24 mouse cellular contexts compared by ENCODE assay signal in the genomic region with DNA sequence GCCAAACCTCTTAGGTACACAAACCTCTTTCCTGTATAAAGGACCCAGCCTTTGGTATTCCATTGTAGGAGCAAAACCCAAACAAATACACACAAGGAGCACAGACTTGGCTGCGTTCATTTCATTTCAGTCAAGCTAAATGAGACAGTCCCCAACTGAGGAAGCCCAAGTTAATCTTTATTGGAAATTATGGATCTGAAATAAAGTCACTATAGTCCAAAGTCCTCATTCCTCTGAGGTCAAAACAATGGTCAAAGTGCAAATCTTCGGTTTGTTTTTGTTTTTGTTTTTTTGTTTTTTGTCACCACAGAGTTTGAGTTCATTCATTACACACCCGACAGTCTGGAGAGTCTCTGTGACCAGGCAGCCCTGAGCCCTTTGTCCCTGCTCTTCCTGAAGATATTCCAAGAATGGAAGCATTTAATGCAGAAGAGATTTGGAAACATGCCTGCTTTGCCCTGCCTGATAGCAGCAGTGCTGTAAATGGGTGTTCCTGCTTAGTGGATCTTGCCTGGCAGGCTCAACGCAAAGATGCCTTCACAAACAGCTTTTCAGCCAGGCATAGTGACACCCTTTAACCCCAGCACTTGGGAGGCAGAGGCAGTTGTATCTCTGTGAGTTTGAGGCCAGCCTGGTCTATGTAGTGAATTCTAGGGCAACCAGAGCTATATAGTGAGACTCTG. TPM values are rescaled to one million over a fixed set of nuclear protein-coding genes. Genes with fewer than 3 reads are reported as not detected.
DNase-seq lines count a peak whose midpoint lies in the region; ATAC-seq and TF ChIP-seq lines count a peak whose summit lies in the region.
"Had no signal": no experiment of that assay in that cellular context is flagged by ENCODE, and none has a peak within 500 bp of the region (broad histone marks: within the 10 kb centered on the region; RNA-seq: fewer than 3 reads in every experiment).

No protein-coding gene starts in this region.

- H3K4me1 ChIP-seq in heart, adult 2 months (ENCODE audit: control insufficient read depth, insufficient read depth, low read length), result peaks cover 12% of the 10 kb centered on the region
- peaks cover 16% of the 10 kb centered on the region for H3K4me1 ChIP-seq in heart, embryonic 11.5 days (ENCODE audit: control insufficient read depth, insufficient read depth, low read length)
- H3K4me1 ChIP-seq in kidney, adult 2 months (ENCODE audit: control insufficient read depth, insufficient read depth, low read length), result peaks cover 5% of the 10 kb centered on the region; the same call in 1 of the 2 replicates
- no peaks in the 10 kb centered on the region for H3K4me1 ChIP-seq in kidney, embryonic 16.5 days (ENCODE audit: insufficient read depth, low read length)
- H3K4me1 ChIP-seq in heart, embryonic 15.5 days (replicated peaks), result peaks cover 25% of the 10 kb centered on the region
- no peaks in the 10 kb centered on the region for H3K4me1 ChIP-seq in forebrain, embryonic 14.5 days (ENCODE audit: control insufficient read depth, insufficient read depth, low read length)
- H3K4me1 ChIP-seq: forebrain, embryonic 12.5 days; intestine, embryonic 15.5 days; neural tube, embryonic 12.5 days had no signal

- no peak overlapping the region for H3K4me3 ChIP-seq in heart, adult 2 months
- no peak overlapping the region for H3K4me3 ChIP-seq in heart, embryonic 11.5 days (ENCODE audit: low read depth, low read length)
- H3K4me3 ChIP-seq in kidney, adult 2 months (ENCODE audit: insufficient read depth, low read depth, low read length), result no peak overlapping the region
- H3K4me3 ChIP-seq in kidney, embryonic 16.5 days (ENCODE audit: low read length), result no peak overlapping the region
- H3K4me3 ChIP-seq in heart, embryonic 15.5 days, result no peak overlapping the region
- H3K4me3 ChIP-seq in forebrain, embryonic 14.5 days (ENCODE audit: low read depth, low read length), result no peak overlapping the region
- H3K4me3 ChIP-seq: forebrain, embryonic 12.5 days; intestine, embryonic 15.5 days; neural tube, embryonic 12.5 days had no signal

- TF ChIP-seq POLR2A in heart, adult 2 months (IDR thresholded peaks at IDR 0.05; ENCODE audit: insufficient read depth, low read depth, low read length), result no peak
- no peak for TF ChIP-seq POLR2A in kidney, adult 2 months (IDR thresholded peaks at IDR 0.05; ENCODE audit: low read depth, low read length)

- no peaks in the 10 kb centered on the region for H3K79me2 ChIP-seq in heart, adult 2 months (replicated peaks; ENCODE audit: control insufficient read depth, insufficient read depth, low read length)

- H3K4me2 ChIP-seq in heart, embryonic 11.5 days, result no peak overlapping the region
- H3K4me2 ChIP-seq in kidney, embryonic 16.5 days (replicated peaks; ENCODE audit: low read depth, low read length), result no peak overlapping the region
- H3K4me2 ChIP-seq in heart, embryonic 15.5 days, result no peak overlapping the region
- H3K4me2 ChIP-seq in forebrain, embryonic 14.5 days (ENCODE audit: low read length), result no peak overlapping the region
- H3K4me2 ChIP-seq: forebrain, embryonic 12.5 days; hindbrain, embryonic 14.5 days; intestine, embryonic 15.5 days; midbrain, embryonic 11.5 days; neural tube, embryonic 12.5 days had no signal

- intact Hi-C loops in heart, adult 2 months (cut with DNase I), result loop anchor here (2.0 kb wide), 2 partner anchors 45 to 153 kb away; no protein-coding TSS in a partner anchor

- TF ChIP-seq EP300 in heart, adult 2 months (IDR thresholded peaks at IDR 0.05; ENCODE audit: insufficient read depth, low read depth, low read length), result no peak

- peaks cover 2% of the 10 kb centered on the region for H3K36me3 ChIP-seq in heart, adult 2 months (ENCODE audit: control insufficient read depth, insufficient read depth, low read length)
- H3K36me3 ChIP-seq in heart, embryonic 11.5 days (ENCODE audit: control insufficient read depth, insufficient read depth, low read length), result no peaks in the 10 kb centered on the region
- no peaks in the 10 kb centered on the region for H3K36me3 ChIP-seq in kidney, adult 2 months (ENCODE audit: control insufficient read depth, insufficient read depth, low read length)
- H3K36me3 ChIP-seq in kidney, embryonic 16.5 days (ENCODE audit: insufficient read depth, low read length), result no peaks in the 10 kb centered on the region
- H3K36me3 ChIP-seq in heart, embryonic 15.5 days, result no peaks in the 10 kb centered on the region
- H3K36me3 ChIP-seq in forebrain, embryonic 14.5 days (ENCODE audit: control insufficient read depth, insufficient read depth, low read length), result no peaks in the 10 kb centered on the region
- H3K36me3 ChIP-seq: forebrain, embryonic 12.5 days; intestine, embryonic 15.5 days; neural tube, embryonic 12.5 days had no signal

- ATAC-seq in heart, embryonic 11.5 days (replicated peaks; ENCODE audit: insufficient number of reproducible peaks, low FRiP score, low TSS enrichment), result no peak
- no peak for ATAC-seq in kidney, embryonic 16.5 days (ENCODE audit: low FRiP score, low TSS enrichment)
- ATAC-seq in heart, embryonic 15.5 days (replicated peaks; ENCODE audit: insufficient number of reproducible peaks, insufficient read depth, low FRiP score, low read depth), result no peak
- ATAC-seq in forebrain, embryonic 14.5 days, result no peak
- ATAC-seq: intestine, embryonic 15.5 days had no signal

- H3K9me3 ChIP-seq in heart, embryonic 11.5 days (replicated peaks; ENCODE audit: control insufficient read depth, low read length), result no peaks in the 10 kb centered on the region
- no peaks in the 10 kb centered on the region for H3K9me3 ChIP-seq in kidney, embryonic 16.5 days (ENCODE audit: low read length)
- no peaks in the 10 kb centered on the region for H3K9me3 ChIP-seq in heart, embryonic 15.5 days (replicated peaks)
- H3K9me3 ChIP-seq in forebrain, embryonic 14.5 days (replicated peaks; ENCODE audit: control insufficient read depth, low read length), result no peaks in the 10 kb centered on the region
- H3K9me3 ChIP-seq: forebrain, embryonic 12.5 days; intestine, embryonic 15.5 days; neural tube, embryonic 12.5 days had no signal

- peak in 1 of 2 experiments; percentile 22 for DNase-seq in heart, adult 2 months
- peak; percentile 79 for DNase-seq in kidney, adult 2 months
- DNase-seq in kidney, postnatal 10 days, result peak; percentile 17
- no peak for DNase-seq in forebrain, embryonic 14.5 days (ENCODE audit: low spot score)
- no peak for DNase-seq in ovary, postnatal 36 days (ENCODE audit: low spot score)
- DNase-seq: B cell, adult 2 months; cerebellum, adult 9-10 months; gastrocnemius, postnatal 10 days; layer of hippocampus, adult 9-11 months; right cerebral cortex, adult 18-20 months; thymus, postnatal 4 days had no signal

- H3K27me3 ChIP-seq in heart, adult 2 months (ENCODE audit: control insufficient read depth, insufficient read depth, low read length), result no peaks in the 10 kb centered on the region
- no peaks in the 10 kb centered on the region for H3K27me3 ChIP-seq in heart, embryonic 11.5 days (ENCODE audit: control insufficient read depth, insufficient read depth, low read length)
- H3K27me3 ChIP-seq in kidney, adult 2 months (replicated peaks; ENCODE audit: control insufficient read depth, insufficient read depth, low read length), result no peaks in the 10 kb centered on the region
- H3K27me3 ChIP-seq in kidney, embryonic 16.5 days (ENCODE audit: insufficient read depth, low read length), result no peaks in the 10 kb centered on the region
- H3K27me3 ChIP-seq in heart, embryonic 15.5 days, result no peaks in the 10 kb centered on the region
- no peaks in the 10 kb centered on the region for H3K27me3 ChIP-seq in forebrain, embryonic 14.5 days (replicated peaks; ENCODE audit: control insufficient read depth, insufficient read depth, low read length)
- H3K27me3 ChIP-seq: forebrain, embryonic 12.5 days; intestine, embryonic 15.5 days; neural tube, embryonic 12.5 days had no signal

- 45% methylated on average over 4 of the region's 4 CpGs for WGBS in heart, adult 2 months
- 59% methylated on average over 4 of the region's 4 CpGs for WGBS in heart, embryonic 11.5 days (ENCODE audit: insufficient replicate concordance)
- WGBS in kidney, adult 2 months, result 37% methylated on average over 4 of the region's 4 CpGs
- WGBS in kidney, embryonic 16.5 days, result 78% methylated on average over 4 of the region's 4 CpGs
- WGBS in heart, embryonic 15.5 days, result 50% methylated on average over 4 of the region's 4 CpGs
- WGBS in forebrain, embryonic 14.5 days, result 77% methylated on average over 4 of the region's 4 CpGs

- peak overlapping the region; percentile 85 for H3K27ac ChIP-seq in heart, adult 2 months
- H3K27ac ChIP-seq in heart, embryonic 11.5 days (ENCODE audit: low read depth, low read length), result no peak overlapping the region
- peak overlapping the region; percentile 35 for H3K27ac ChIP-seq in kidney, adult 2 months (ENCODE audit: insufficient read depth, low read depth, low read length)
- no peak overlapping the region for H3K27ac ChIP-seq in kidney, embryonic 16.5 days (ENCODE audit: low read length)
- peak overlapping the region; percentile 92 for H3K27ac ChIP-seq in heart, embryonic 15.5 days
- no peak overlapping the region for H3K27ac ChIP-seq in forebrain, embryonic 14.5 days (ENCODE audit: low read depth, low read length)
- H3K27ac ChIP-seq: forebrain, embryonic 12.5 days; hindbrain, embryonic 14.5 days; intestine, embryonic 15.5 days; liver, embryonic 14.5 days; neural tube, embryonic 12.5 days had no signal

- TF ChIP-seq CTCF in heart, adult 2 months (IDR thresholded peaks at IDR 0.05), result no peak
- no peak for TF ChIP-seq CTCF in kidney, adult 2 months (conservative IDR thresholded peaks at IDR 0.05; ENCODE audit: insufficient read depth, insufficient read length, low read depth, low read length)

- no peak overlapping the region for H3K9ac ChIP-seq in heart, adult 2 months (ENCODE audit: low read depth, low read length)
- H3K9ac ChIP-seq in heart, embryonic 11.5 days (ENCODE audit: low read depth, low read length), result no peak overlapping the region
- no peak overlapping the region for H3K9ac ChIP-seq in kidney, embryonic 16.5 days (replicated peaks; ENCODE audit: low read length)
- no peak overlapping the region for H3K9ac ChIP-seq in heart, embryonic 15.5 days
- H3K9ac ChIP-seq in forebrain, embryonic 14.5 days (ENCODE audit: low read length), result no peak overlapping the region
- H3K9ac ChIP-seq: forebrain, embryonic 12.5 days; hindbrain, embryonic 14.5 days; intestine, embryonic 15.5 days; liver, embryonic 14.5 days; neural tube, embryonic 12.5 days had no signal

RNA-seq across cellular contexts. Expression of a gene that starts 47.9 kb away (rescaled TPM):
- 100 to 1,000 TPM in 1 of 2 experiments, 10 to 100 TPM in 1; 96.6 to 110 TPM for total RNA-seq in heart, adult 2 months (2021)
- polyA plus RNA-seq in heart, adult 2 months (2012; rRNA removed), result 32.1 and 43.5 TPM in 2 replicates
- polyA plus RNA-seq in heart, embryonic 11.5 days (2014; fragmentation: Nextera tagmentation; extraction: Ambion mirVana), result 3.3 and 3.8 TPM in 2 replicates
- polyA plus RNA-seq in kidney, adult 2 months (2012; rRNA removed), result 0.74 TPM in 1 of 2 replicates, not detected in the other
- polyA plus RNA-seq in kidney, embryonic 16.5 days (2015; fragmentation: Nextera tagmentation; extraction: Ambion mirVana), result 0.10 and 0.18 TPM in 2 replicates
- 8.7 and 9.9 TPM in 2 replicates for polyA plus RNA-seq in heart, embryonic 15.5 days (2015; fragmentation: Nextera tagmentation; extraction: Ambion mirVana)
- 0.10 and 0.15 TPM in 2 replicates for polyA plus RNA-seq in forebrain, embryonic 14.5 days (2014; fragmentation: Nextera tagmentation; extraction: Ambion mirVana)
- total RNA-seq: common myeloid progenitor, adult 5-6 weeks; monocyte, adult 5-6 weeks had no signal
- polyA plus RNA-seq: forebrain, embryonic 12.5 days had no signal

RNA-seq across cellular contexts. Expression of a gene that starts 56.4 kb away (rescaled TPM):
- not detected for total RNA-seq in heart, adult 2 months (2021)
- polyA plus RNA-seq in heart, adult 2 months (2012; rRNA removed), result not detected in 2 replicates
- polyA plus RNA-seq in heart, embryonic 11.5 days (2014; fragmentation: Nextera tagmentation; extraction: Ambion mirVana), result not detected in 2 replicates
- polyA plus RNA-seq in kidney, adult 2 months (2012; rRNA removed), result 0.19 and 0.28 TPM in 2 replicates
- polyA plus RNA-seq in kidney, embryonic 16.5 days (2015; fragmentation: Nextera tagmentation; extraction: Ambion mirVana), result not detected in 2 replicates
- polyA plus RNA-seq in heart, embryonic 15.5 days (2015; fragmentation: Nextera tagmentation; extraction: Ambion mirVana), result not detected in 2 replicates
- 0.22 and 0.97 TPM in 2 replicates for polyA plus RNA-seq in forebrain, embryonic 14.5 days (2014; fragmentation: Nextera tagmentation; extraction: Ambion mirVana)
- total RNA-seq: adrenal gland, adult 18-20 months; common myeloid progenitor, adult 5-6 weeks; monocyte, adult 5-6 weeks had no signal
- polyA plus RNA-seq: intestine, embryonic 15.5 days; lung, embryonic 16.5 days had no signal

Comparison
In these comparisons a context has a peak if more than half of its experiments do, and no peak if none do; other contexts are left out.
1. H3K27ac ChIP-seq: peak in heart, adult 2 months (single experiment), kidney, adult 2 months (single experiment) and heart, embryonic 15.5 days (single experiment); none in heart, embryonic 11.5 days (single experiment), kidney, embryonic 16.5 days (single experiment) and forebrain, embryonic 14.5 days (single experiment).
2. DNase-seq: peak in kidney, adult 2 months (single experiment) and kidney, postnatal 10 days (single experiment); none in forebrain, embryonic 14.5 days (single experiment) and ovary, postnatal 36 days (single experiment).